ENCODE assay signal across 9 mouse cellular contexts in the genomic region with DNA sequence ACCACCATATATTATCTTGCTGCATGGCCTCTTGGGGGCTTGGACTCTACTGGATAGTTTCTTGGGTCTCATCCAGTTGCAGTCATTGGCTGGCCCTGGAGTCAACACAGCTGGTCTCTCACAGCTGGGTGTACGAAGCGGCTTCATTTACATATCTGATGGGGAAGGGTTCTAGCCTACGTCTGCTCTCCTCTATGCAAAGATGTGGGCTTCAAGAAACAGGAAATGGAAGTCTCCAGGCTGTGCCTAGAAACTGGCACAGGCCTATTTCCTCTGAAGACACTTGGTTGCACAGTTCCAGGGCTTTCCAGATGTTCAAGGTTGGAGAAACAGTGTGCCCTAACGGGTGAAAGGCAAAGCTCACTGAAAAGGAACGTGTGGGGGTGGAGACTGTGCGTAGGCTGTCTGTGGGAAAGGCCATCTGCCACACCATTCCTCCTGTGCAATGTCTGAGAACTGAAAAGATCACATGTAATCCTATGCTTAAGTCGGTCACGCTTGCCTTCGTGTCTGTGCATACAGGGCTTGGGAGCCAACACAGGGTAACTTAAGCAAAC. TPM values are rescaled to one million over a fixed set of nuclear protein-coding genes. Genes with fewer than 3 reads are reported as not detected.
DNase-seq lines count a peak whose midpoint lies in the region; ATAC-seq lines count a peak whose summit lies in the region.
"Had no signal": no experiment of that assay in that cellular context is flagged by ENCODE, and none has a peak within 500 bp of the region (broad histone marks: within the 10 kb centered on the region; RNA-seq: fewer than 3 reads in every experiment).

No protein-coding gene starts in this region.

- H3K27me3 ChIP-seq in intestine, embryonic 15.5 days (replicated peaks), result no peaks in the 10 kb centered on the region
- H3K27me3 ChIP-seq: megakaryocyte, embryonic 14.5 days had no signal

- intact Hi-C loops in left cerebral cortex, postnatal 4 days (cut with DNase I), result no loop called here

- H3K9me3 ChIP-seq in intestine, embryonic 15.5 days, result no peaks in the 10 kb centered on the region

- H3K4me1 ChIP-seq in intestine, embryonic 15.5 days (replicated peaks), result peaks cover 21% of the 10 kb centered on the region
- H3K4me1 ChIP-seq: megakaryocyte, embryonic 14.5 days had no signal

- no peaks in the 10 kb centered on the region for H3K36me3 ChIP-seq in intestine, embryonic 15.5 days

- DNase-seq in left cerebral cortex, postnatal 4 days, result peak; percentile 45
- no peak for DNase-seq in left cerebral cortex, adult 11 months (ENCODE audit: low spot score)
- peak; percentile 59 to 69 for DNase-seq in cerebellum, postnatal 25 days
- DNase-seq in frontal cortex, postnatal 25 days (ENCODE audit: low spot score in 2 of 2), result no peak
- no peak for DNase-seq in right cerebral cortex, postnatal 25 days
- DNase-seq in natural killer cell, adult 2 months (ENCODE audit: low spot score in 2 of 2), result no peak

- peak; percentile 94 for ATAC-seq in intestine, embryonic 15.5 days
- ATAC-seq in neutrophil, adult 5-6 weeks (ENCODE audit: extremely low read depth, insufficient number of reproducible peaks, low FRiP score, poor library complexity, severe bottlenecking), result 0 out of 2 replicates have a peak, but pooled peaks have one; percentile 16

- WGBS in intestine, embryonic 15.5 days, result 53% methylated on average over 9 of the region's 9 CpGs

- peak overlapping the region; percentile 66 for H3K27ac ChIP-seq in intestine, embryonic 15.5 days

- H3K9ac ChIP-seq in intestine, embryonic 15.5 days, result no peak overlapping the region

- no peak overlapping the region for H3K4me3 ChIP-seq in intestine, embryonic 15.5 days (replicated peaks)
- H3K4me3 ChIP-seq: megakaryocyte, embryonic 14.5 days had no signal

- H3K4me2 ChIP-seq in intestine, embryonic 15.5 days (replicated peaks), result no peak overlapping the region

RNA-seq across cellular contexts. Expression of a gene that starts 20.8 kb away (rescaled TPM):
- total RNA-seq in left cerebral cortex, postnatal 4 days (2021), result 10 to 100 TPM; 21.2 to 26.5 TPM
- polyA plus RNA-seq in intestine, embryonic 15.5 days (2015; fragmentation: Nextera tagmentation; extraction: Ambion mirVana), result 15.8 and 16.0 TPM in 2 replicates
- total RNA-seq in neutrophil, adult 5-6 weeks (2017), result 1.4 and 2.0 TPM in 2 replicates

Comparison
In these comparisons a context has a peak if more than half of its experiments do, and no peak if none do; other contexts are left out.
1. DNase-seq: peak in left cerebral cortex, postnatal 4 days (single experiment) and cerebellum, postnatal 25 days (2 of 2); none in left cerebral cortex, adult 11 months (single experiment), frontal cortex, postnatal 25 days (0 of 2), right cerebral cortex, postnatal 25 days (single experiment) and natural killer cell, adult 2 months (0 of 2).